Mouse (Mus musculus) limb, embryonic 10.5 days (tissue): ENCODE measurements around the gene Ssu72. TPM values are rescaled to one million over a fixed set of nuclear protein-coding genes. Genes with fewer than 3 reads are reported as not detected.

Source experiments
- DNase-seq: peaks from one replicate; pipeline ENCODE4 v3.0.0-alpha.2; 2017; ENCODE audit warnings: low spot score
- H3K27ac ChIP-seq: fragments of 300-500 bp; sonication (generic); 2 replicates; pipeline ENCODE4 v1.5.1; 2016; ENCODE audit warnings: mild to moderate bottlenecking
- H3K27me3 ChIP-seq: fragments of 300-500 bp; sonication (generic); 2 replicates; pipeline ENCODE4 v1.6.1; 2016; ENCODE audit warnings: low read depth, mild to moderate bottlenecking; ENCODE audit not compliant: poor library complexity, severe bottlenecking
- H3K36me3 ChIP-seq: fragments of 300-500 bp; sonication (generic); 2 replicates; pipeline ENCODE4 v1.6.1; 2016; ENCODE audit warnings: mild to moderate bottlenecking, moderate library complexity
- H3K4me1 ChIP-seq: fragments of 300-500 bp; sonication (generic); 2 replicates; pipeline ENCODE4 v1.6.1; 2016
- H3K4me3 ChIP-seq: fragments of 300-500 bp; sonication (generic); 2 replicates; pipeline ENCODE4 v1.5.1; 2016; ENCODE audit warnings: mild to moderate bottlenecking, moderate library complexity
- H3K9me3 ChIP-seq: fragments of 300-500 bp; sonication (generic); replicated peaks from 2 replicates; pipeline ENCODE4 v1.6.1; 2016; ENCODE audit warnings: mild to moderate bottlenecking
- WGBS: fragments of 180-500 bp; shearing (Covaris S2); methylation state at CpG from one replicate; pipeline ENCODE4 v1.1.7; 2016; 5-methylcytosine and 5-hydroxymethylcytosine counted together
- polyA plus RNA-seq: library from polyadenylated mRNA; unstranded; fragments of >200 nt; fragmentation: Nextera tagmentation; extraction: Ambion mirVana; gene quantifications from 2 replicates; pipeline ENCODE4 v1.2.1, GENCODE M21; 2016

Ssu72 gene
- polyA plus RNA-seq, 1 experiment from 2014 or later = 161 TPM

DNA sequence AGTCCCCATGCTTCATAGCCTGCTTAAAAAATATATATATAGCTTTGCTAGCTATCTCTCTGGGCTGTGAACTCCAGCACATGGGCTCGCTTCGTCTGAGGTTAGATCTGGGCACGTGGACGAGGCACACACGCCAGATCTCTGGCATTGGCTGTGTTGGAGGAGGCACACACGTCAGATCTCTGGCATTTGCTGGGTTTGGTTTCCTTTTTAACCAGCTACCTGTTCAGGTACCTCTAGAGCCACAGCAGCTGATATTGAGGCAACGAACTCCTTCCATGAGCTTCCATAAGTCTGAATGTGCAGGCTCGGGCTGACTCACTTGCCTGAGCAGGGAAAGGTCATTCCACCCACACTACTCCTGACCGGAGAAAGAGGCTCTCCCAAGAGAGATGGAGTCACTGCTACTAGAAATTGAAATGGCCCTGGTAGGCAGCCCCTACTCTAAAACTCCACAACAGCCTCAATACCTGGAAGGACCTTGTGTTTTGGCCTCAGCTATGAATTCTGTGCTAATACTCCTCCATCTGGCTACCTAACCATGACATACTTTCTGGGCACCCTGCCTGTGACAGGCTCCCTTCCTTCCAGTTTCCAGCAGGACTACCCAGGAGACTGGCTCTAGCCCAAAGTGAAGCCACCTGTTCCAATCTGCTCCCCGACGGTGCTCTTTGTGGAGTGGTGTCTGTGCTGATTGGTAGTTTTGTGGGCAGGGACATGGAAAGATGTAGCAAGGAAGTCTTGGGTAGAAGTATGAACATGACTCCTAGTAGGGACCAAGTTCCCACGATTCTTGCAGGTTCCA, 13.8 kb upstream of the Ssu72 start:
- 85% methylated on average over 12 of the region's 12 CpGs for WGBS
- peaks cover 34% of the 10 kb centered on the region for H3K27me3 ChIP-seq
- no peak overlapping the region for H3K27ac ChIP-seq
- no peaks in the 10 kb centered on the region for H3K36me3 ChIP-seq
- no peak overlapping the region for H3K4me3 ChIP-seq
- no peak for DNase-seq
- H3K4me1 ChIP-seq = peaks cover 22% of the 10 kb centered on the region
- no peaks in the 10 kb centered on the region for H3K9me3 ChIP-seq

- WGBS = 96% methylated on average over 3 of the region's 3 CpGs
- H3K27me3 ChIP-seq = peaks cover 50% of the 10 kb centered on the region
- H3K9me3 ChIP-seq = no peaks in the 10 kb centered on the region
- no peak overlapping the region for H3K27ac ChIP-seq
- peaks cover 23% of the 10 kb centered on the region for H3K4me1 ChIP-seq
- no peaks in the 10 kb centered on the region for H3K36me3 ChIP-seq
- DNase-seq = no peak
- H3K4me3 ChIP-seq = no peak overlapping the region
These were observed 12.2 kb upstream of the Ssu72 start for GRCm38 (mm10) chr4:155692421-155692820.

DNA sequence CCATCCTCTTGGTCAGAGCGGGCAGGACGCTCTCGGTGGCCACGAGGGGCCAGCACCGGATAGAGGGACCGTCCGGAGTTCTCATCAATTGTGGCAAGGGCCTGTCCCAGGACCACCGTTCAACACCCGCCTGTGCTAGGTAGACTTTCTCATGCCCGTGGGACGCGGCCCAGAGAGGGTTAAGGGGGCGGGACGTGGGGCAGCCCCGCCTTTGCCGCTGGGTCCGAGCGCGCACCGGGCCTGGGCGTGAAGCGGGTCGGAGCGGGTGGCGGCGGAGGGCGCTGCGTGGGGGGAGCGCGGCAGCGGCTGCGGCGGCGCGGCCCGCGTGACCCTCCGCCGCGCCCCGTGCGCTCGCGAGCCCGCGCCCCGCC, 10.5 kb upstream of the Ssu72 start, which contains the start of gene Fndc10:
Fndc10 (plus strand) TSS at position 232 of the 371 bp plus-strand sequence.
- Histone ChIP-seq H3K9me3 (no peaks in the 10 kb centered on the region), H3K4me1 (peaks cover 23% of the 10 kb centered on the region), H3K27me3 (peaks cover 50% of the 10 kb centered on the region), H3K27ac (peak within 1 kb of the TSS; percentile 86), H3K36me3 (no peaks in the 10 kb centered on the region), H3K4me3 (peak within 1 kb of the TSS; percentile 85)
- under 1% methylated on average over 47 of the region's 47 CpGs for WGBS
- DNase-seq = peak; percentile 83

DNA sequence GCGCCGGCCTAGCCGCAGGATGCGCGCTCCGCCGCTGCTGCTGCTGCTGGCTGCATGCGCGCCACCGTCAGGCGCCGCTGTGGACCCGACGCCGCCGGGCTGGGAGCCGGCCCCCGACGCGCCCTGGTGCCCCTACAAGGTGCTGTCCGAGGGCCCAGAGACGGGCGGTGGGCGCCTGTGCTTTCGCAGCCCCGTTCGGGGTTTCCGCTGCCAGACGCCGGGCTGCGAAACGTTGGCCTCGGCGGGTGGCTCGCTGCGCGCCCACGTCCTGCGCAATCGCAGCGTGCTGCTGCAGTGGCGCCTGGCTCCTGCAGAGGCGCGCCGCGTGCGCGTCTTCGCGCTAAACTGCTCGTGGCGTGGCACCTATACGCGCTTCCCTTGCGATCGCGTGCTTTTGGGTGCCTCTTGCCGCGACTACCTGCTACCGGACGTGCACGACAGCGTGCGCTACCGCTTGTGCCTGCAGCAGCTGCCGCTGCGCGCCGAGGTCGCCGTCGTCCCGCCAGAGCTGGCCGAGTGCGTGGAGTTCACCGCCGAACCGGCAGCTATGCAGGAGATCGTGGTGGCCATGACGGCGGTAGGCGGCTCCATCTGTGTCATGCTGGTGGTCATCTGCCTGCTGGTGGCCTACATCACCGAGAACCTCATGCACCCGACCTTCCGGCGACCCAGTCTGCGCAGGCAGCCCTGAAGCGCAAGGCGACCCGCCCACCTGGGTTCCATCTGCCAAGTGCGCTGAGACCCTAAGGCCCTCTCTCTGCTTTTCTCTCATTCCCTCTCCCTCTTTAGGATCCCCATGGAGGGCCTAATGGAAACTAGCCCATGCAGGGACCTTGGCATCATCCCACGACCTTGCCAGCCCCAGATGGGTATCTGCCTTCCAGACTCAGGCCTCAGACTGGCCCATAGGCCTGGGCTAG, 9.9 kb upstream of the Ssu72 start:
- H3K4me3 ChIP-seq = peak overlapping the region; percentile 85
- no peaks in the 10 kb centered on the region for H3K9me3 ChIP-seq
- 1% methylated on average over 92 of the region's 92 CpGs for WGBS
- H3K27me3 ChIP-seq = peaks cover 50% of the 10 kb centered on the region
- DNase-seq = peak; percentile 72
- no peaks in the 10 kb centered on the region for H3K36me3 ChIP-seq
- peaks cover 23% of the 10 kb centered on the region for H3K4me1 ChIP-seq
- peak overlapping the region; percentile 86 for H3K27ac ChIP-seq

DNA sequence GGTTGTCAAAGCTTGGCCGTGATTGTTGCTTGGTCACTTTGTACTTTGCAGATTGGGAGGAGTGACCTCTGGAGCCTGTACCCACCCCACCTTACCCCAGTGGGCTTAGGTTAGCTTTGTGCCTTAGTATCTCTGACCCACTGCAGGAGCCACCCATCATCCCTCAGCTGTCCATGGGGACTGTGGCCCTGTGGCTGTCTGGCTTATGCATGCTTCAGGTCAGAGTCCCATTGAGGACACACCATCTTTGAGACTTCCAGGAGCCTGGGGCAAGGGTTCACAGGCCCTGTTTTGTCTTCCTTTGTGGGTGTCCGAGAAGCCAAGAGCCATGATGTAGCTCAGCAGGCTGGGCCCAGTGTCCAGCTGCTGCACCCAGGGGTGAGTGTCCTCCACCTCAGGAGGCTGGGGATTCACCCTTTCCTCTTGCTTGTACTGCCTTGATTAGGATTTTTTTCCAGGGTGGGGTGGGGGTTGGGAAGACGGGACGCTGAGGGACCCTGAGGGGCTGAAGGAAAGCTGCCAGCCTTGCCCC, 9.0 kb upstream of the Ssu72 start:
- 73% methylated on average over 4 of the region's 4 CpGs for WGBS
- peaks cover 23% of the 10 kb centered on the region for H3K4me1 ChIP-seq
- H3K27me3 ChIP-seq = peaks cover 50% of the 10 kb centered on the region
- H3K9me3 ChIP-seq = no peaks in the 10 kb centered on the region
- peak overlapping the region; percentile 85 for H3K4me3 ChIP-seq
- no peaks in the 10 kb centered on the region for H3K36me3 ChIP-seq
- DNase-seq = no peak
- H3K27ac ChIP-seq = no peak overlapping the region

DNA sequence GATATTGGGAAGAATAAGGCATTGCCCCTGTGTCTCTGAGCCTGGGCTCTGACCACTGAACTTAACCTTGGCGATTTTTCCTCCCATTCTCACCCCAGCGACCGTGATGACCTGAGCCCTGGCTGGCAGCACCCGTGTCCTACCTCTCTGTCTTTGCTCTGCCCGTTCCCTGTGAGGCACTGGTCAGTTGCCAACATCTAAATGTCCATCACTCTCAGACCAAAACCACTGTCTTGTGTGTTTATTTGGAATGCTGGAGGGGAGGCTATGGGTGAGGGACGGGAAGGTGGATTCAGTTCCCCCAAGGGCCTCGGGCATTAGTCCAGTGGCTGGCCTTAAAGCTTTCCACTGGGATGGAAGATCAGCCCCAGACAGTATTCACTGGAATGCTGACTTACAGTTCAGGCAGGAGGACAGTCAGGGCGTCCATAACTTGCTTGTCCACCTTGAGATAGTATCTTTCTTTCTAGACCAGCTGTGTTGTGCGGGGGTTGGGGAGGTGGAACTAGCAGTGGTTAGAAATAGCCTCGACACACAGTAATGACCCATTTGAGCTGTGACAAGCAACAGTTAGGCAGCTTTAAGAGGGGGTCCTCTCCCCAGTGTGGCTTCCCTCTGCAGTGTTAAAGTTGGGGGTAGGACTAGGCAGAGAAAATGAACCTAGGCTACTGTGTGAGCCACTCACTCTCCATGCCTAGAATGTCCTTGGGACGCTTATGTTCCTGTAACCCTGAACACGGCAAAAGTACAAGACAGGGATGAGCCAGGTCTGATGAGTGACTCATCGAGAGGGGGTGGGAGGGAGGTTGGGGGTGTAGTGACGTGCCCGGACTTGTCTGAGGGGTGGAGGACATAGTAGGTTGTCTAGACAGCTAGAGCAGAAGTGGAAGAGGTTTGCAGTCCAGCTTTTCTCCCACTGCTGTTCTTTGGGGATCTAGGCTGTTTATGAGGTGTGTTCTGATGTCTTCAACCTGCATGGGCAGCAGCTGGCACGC, 8.0 kb upstream of the Ssu72 start:
- H3K4me3 ChIP-seq = no peak overlapping the region
- H3K4me1 ChIP-seq = peaks cover 23% of the 10 kb centered on the region
- WGBS = 77% methylated on average over 16 of the region's 16 CpGs
- no peak for DNase-seq
- no peak overlapping the region for H3K27ac ChIP-seq
- peaks cover 47% of the 10 kb centered on the region for H3K27me3 ChIP-seq
- H3K36me3 ChIP-seq = no peaks in the 10 kb centered on the region
- no peaks in the 10 kb centered on the region for H3K9me3 ChIP-seq

GRCm38 (mm10) chr4:155700425-155700824, 4.2 kb upstream of the Ssu72 start:
- H3K27ac ChIP-seq = no peak overlapping the region
- H3K27me3 ChIP-seq = peaks cover 19% of the 10 kb centered on the region
- no peak overlapping the region for H3K4me3 ChIP-seq
- H3K4me1 ChIP-seq = peaks cover 12% of the 10 kb centered on the region
- no peaks in the 10 kb centered on the region for H3K36me3 ChIP-seq
- no peaks in the 10 kb centered on the region for H3K9me3 ChIP-seq
- DNase-seq = no peak

- Histone ChIP-seq H3K36me3 (no peaks in the 10 kb centered on the region; the same call in 1 of the 2 replicates), H3K27ac (no peak overlapping the region), H3K27me3 (no peaks in the 10 kb centered on the region), H3K4me3 (no peak overlapping the region), H3K4me1 (peaks cover 15% of the 10 kb centered on the region), H3K9me3 (no peaks in the 10 kb centered on the region)
- DNase-seq = no peak
- WGBS = 94% methylated on average over 4 of the region's 4 CpGs
These were observed 1.1 kb upstream of the Ssu72 start for GRCm38 (mm10) chr4:155703425-155703929.

GRCm38 (mm10) chr4:155705592-155705929, 961 bp downstream of the Ssu72 start:
- peak overlapping the region; percentile 94 for H3K4me3 ChIP-seq
- WGBS = under 1% methylated on average over 19 of the region's 19 CpGs
- DNase-seq = no peak
- no peaks in the 10 kb centered on the region for H3K9me3 ChIP-seq
- H3K36me3 ChIP-seq = no peaks in the 10 kb centered on the region; the same call in 1 of the 2 replicates
- peaks cover 20% of the 10 kb centered on the region for H3K4me1 ChIP-seq
- no peaks in the 10 kb centered on the region for H3K27me3 ChIP-seq
- H3K27ac ChIP-seq = peak overlapping the region; percentile 91

- 90% methylated on average over 2 of the region's 2 CpGs for WGBS
- H3K9me3 ChIP-seq = no peaks in the 10 kb centered on the region
- H3K27ac ChIP-seq = no peak overlapping the region
- peaks cover 11% of the 10 kb centered on the region for H3K36me3 ChIP-seq
- H3K4me3 ChIP-seq = no peak overlapping the region
- DNase-seq = no peak
- H3K27me3 ChIP-seq = no peaks in the 10 kb centered on the region
- peaks cover 24% of the 10 kb centered on the region for H3K4me1 ChIP-seq
These were observed 4.0 kb downstream of the Ssu72 start for GRCm38 (mm10) chr4:155708582-155708981.

GRCm38 (mm10) chr4:155708988-155709387, 4.4 kb downstream of the Ssu72 start:
- no peaks in the 10 kb centered on the region for H3K27me3 ChIP-seq
- no peak for DNase-seq
- peaks cover 14% of the 10 kb centered on the region for H3K36me3 ChIP-seq
- H3K27ac ChIP-seq = no peak overlapping the region
- no peak overlapping the region for H3K4me3 ChIP-seq
- H3K9me3 ChIP-seq = no peaks in the 10 kb centered on the region
- H3K4me1 ChIP-seq = peaks cover 21% of the 10 kb centered on the region
